Mouse (Mus musculus) kidney, postnatal 14 days (tissue): Measurements from ENCODE around the gene Gng7.

Source experiments
- DNase-seq: peaks from one replicate; pipeline ENCODE4 v3.0.0; 2022; ENCODE audit warnings: mixed read lengths

Gene Gng7

GRCm38 (mm10) chr10:80917779-80918434 lies 96.8 kb downstream of the Gng7 start, which contains the start of gene Lmnb2:
TSS of gene Lmnb2 (minus strand) at chr10:80918245.
- DNase-seq: peak; percentile 80

- DNase-seq: peak; percentile 66
Observed at GRCm38 (mm10) chr10:80917336-80917778, 97.4 kb downstream of the Gng7 start.

- DNase-seq: no peak
Observed at GRCm38 (mm10) chr10:80915736-80916135, 99.0 kb downstream of the Gng7 start.

GRCm38 (mm10) chr10:80915260-80915659 lies 99.5 kb downstream of the Gng7 start:
- no peak for DNase-seq

- no peak for DNase-seq
Observed at GRCm38 (mm10) chr10:80914253-80914656, 100.5 kb downstream of the Gng7 start.

GRCm38 (mm10) chr10:80913364-80914011 lies 101.3 kb downstream of the Gng7 start:
- no peak for DNase-seq

- no peak for DNase-seq
Observed at GRCm38 (mm10) chr10:80911891-80912290, 102.9 kb downstream of the Gng7 start.

- DNase-seq: no peak
Observed at GRCm38 (mm10) chr10:80911354-80911753, 103.4 kb downstream of the Gng7 start.

GRCm38 (mm10) chr10:80909375-80910162 lies 105.2 kb downstream of the Gng7 start:
- no peak for DNase-seq

- DNase-seq: no peak
Observed at GRCm38 (mm10) chr10:80904709-80905108, 110.0 kb downstream of the Gng7 start.

- no peak for DNase-seq
Observed at GRCm38 (mm10) chr10:80904004-80904693, 110.6 kb downstream of the Gng7 start.

- no peak for DNase-seq
Observed at GRCm38 (mm10) chr10:80903282-80903681, 111.5 kb downstream of the Gng7 start.

- no peak for DNase-seq
Observed at GRCm38 (mm10) chr10:80902273-80902940, 112.3 kb downstream of the Gng7 start.

- DNase-seq: no peak
Observed at GRCm38 (mm10) chr10:80901409-80902272, 113.1 kb downstream of the Gng7 start.

GRCm38 (mm10) chr10:80900318-80901247 lies 114.2 kb downstream of the Gng7 start, which contains the start of gene Timm13:
TSS of gene Timm13 (minus strand) at chr10:80900969.
- DNase-seq: peak; percentile 99

- DNase-seq: no peak
Observed at GRCm38 (mm10) chr10:80899591-80900317, 115.0 kb downstream of the Gng7 start.

GRCm38 (mm10) chr10:80899074-80899473 lies 115.7 kb downstream of the Gng7 start:
- DNase-seq: no peak
